Mouse (Mus musculus) lung, postnatal 0 days (tissue): ENCODE results near the gene Dop1b. TPM values are rescaled to one million over a fixed set of nuclear protein-coding genes. Genes with fewer than 3 reads are reported as not detected.

Experiments
- ATAC-seq: fragments of 200-750 bp; cut with Nextera tagmentation; 2 replicates; pipeline ENCODE4 v1.8.0; 2017; ENCODE audit warnings: moderate library complexity
- DNase-seq: peaks from one replicate; pipeline ENCODE4 v3.0.0-alpha.2; 2016; ENCODE audit warnings: low spot score
- H3K27ac ChIP-seq: fragments of 300-500 bp; sonication (generic); 2 replicates; pipeline ENCODE4 v1.5.1; 2014; ENCODE audit warnings: antibody characterized with exemption, mild to moderate bottlenecking, low read length, mixed read lengths
- H3K27me3 ChIP-seq: fragments of 300-500 bp; sonication (generic); replicated peaks from 2 replicates; pipeline ENCODE4 v1.6.1; 2014; ENCODE audit warnings: low read length, mixed read lengths; ENCODE audit not compliant: insufficient read depth
- H3K36me3 ChIP-seq: fragments of 300-500 bp; sonication (generic); 2 replicates; pipeline ENCODE4 v1.6.1; 2014; ENCODE audit warnings: low read length, mixed read lengths; ENCODE audit not compliant: insufficient read depth
- H3K4me1 ChIP-seq: fragments of 300-500 bp; sonication (generic); 2 replicates; pipeline ENCODE4 v1.6.1; 2014; ENCODE audit warnings: antibody characterized with exemption, low read depth, low read length, mixed read lengths; ENCODE audit not compliant: insufficient read depth
- H3K4me2 ChIP-seq: fragments of 300-500 bp; sonication (generic); replicated peaks from 2 replicates; pipeline ENCODE4 v1.6.1; 2014; ENCODE audit warnings: low read depth, mild to moderate bottlenecking, low read length, moderate library complexity, mixed read lengths
- H3K4me3 ChIP-seq: fragments of 300-500 bp; sonication (generic); 2 replicates; pipeline ENCODE4 v1.5.1; 2014; ENCODE audit warnings: low read depth, low read length
- H3K9ac ChIP-seq: fragments of 300-500 bp; sonication (generic); replicated peaks from 2 replicates; pipeline ENCODE4 v1.6.1; 2014; ENCODE audit warnings: low read depth, mild to moderate bottlenecking
- H3K9me3 ChIP-seq: fragments of 300-500 bp; sonication (generic); 2 replicates; pipeline ENCODE4 v1.6.1; 2016; ENCODE audit warnings: low read length, mixed read lengths
- CTCF ChIP-seq: IDR thresholded peaks from 2 replicates; pipeline ENCODE4 v1.5.1; 2016; ENCODE audit warnings: antibody characterized with exemption, mild to moderate bottlenecking
- EP300 ChIP-seq: IDR thresholded peaks from 2 replicates; pipeline ENCODE4 v1.6.1; 2016; ENCODE audit warnings: antibody characterized with exemption, mild to moderate bottlenecking, control low read depth
- WGBS: fragments of 180-500 bp; shearing (Covaris S2); extraction: QIAGEN DNeasy Blood & Tissue Kit; methylation state at CpG from one replicate; pipeline ENCODE4 v1.1.7; 2014; 5-methylcytosine and 5-hydroxymethylcytosine counted together
- polyA plus RNA-seq: library from polyadenylated mRNA; unstranded; fragments of >200 nt; fragmentation: Nextera tagmentation; extraction: Ambion mirVana; gene quantifications from 2 replicates; pipeline ENCODE4 v1.2.1, GENCODE M21; 2015

Dop1b gene
- polyA plus RNA-seq, 1 experiment from 2014 or later = 14.8 TPM

GRCm38 (mm10) chr16:93729801-93730721 is 18.4 kb downstream of the Dop1b start:
- no peak overlapping the region for H3K4me3 ChIP-seq
- no peaks in the 10 kb centered on the region for H3K36me3 ChIP-seq
- no peak overlapping the region for H3K27ac ChIP-seq
- no peak for DNase-seq
- no peaks in the 10 kb centered on the region for H3K9me3 ChIP-seq
- no peak for ATAC-seq
- peaks cover 5% of the 10 kb centered on the region; the same call in 1 of the 2 replicates for H3K4me1 ChIP-seq
- H3K27me3 ChIP-seq = no peaks in the 10 kb centered on the region
- TF ChIP-seq CTCF (no peak), EP300 (no peak)
- no peak overlapping the region for H3K4me2 ChIP-seq
- no peak overlapping the region for H3K9ac ChIP-seq
- WGBS = 69% methylated on average over 23 of the region's 23 CpGs

GRCm38 (mm10) chr16:93731310-93731709 is 19.6 kb downstream of the Dop1b start:
- Histone ChIP-seq H3K4me1 (peaks cover 5% of the 10 kb centered on the region; the same call in 1 of the 2 replicates), H3K27ac (no peak overlapping the region), H3K9me3 (no peaks in the 10 kb centered on the region), H3K4me2 (no peak overlapping the region), H3K4me3 (no peak overlapping the region), H3K27me3 (no peaks in the 10 kb centered on the region), H3K36me3 (0 out of 2 replicates have a peak, but pooled peaks cover under 1% of the 10 kb centered on the region), H3K9ac (no peak overlapping the region)
- no peak for TF ChIP-seq EP300
- no peak for TF ChIP-seq CTCF
- 83% methylated on average over 8 of the region's 8 CpGs for WGBS
- ATAC-seq = no peak
- DNase-seq = no peak

GRCm38 (mm10) chr16:93732875-93733569 is 21.3 kb downstream of the Dop1b start:
- ATAC-seq = peak; percentile 46
- no peak overlapping the region for H3K9ac ChIP-seq
- WGBS = 58% methylated on average over 18 of the region's 18 CpGs
- H3K4me3 ChIP-seq = no peak overlapping the region
- no peaks in the 10 kb centered on the region for H3K27me3 ChIP-seq
- H3K4me1 ChIP-seq = peaks cover 5% of the 10 kb centered on the region; the same call in 1 of the 2 replicates
- no peak overlapping the region for H3K27ac ChIP-seq
- DNase-seq = peak; percentile 54
- no peak for TF ChIP-seq CTCF
- TF ChIP-seq EP300 = no peak
- H3K9me3 ChIP-seq = no peaks in the 10 kb centered on the region
- H3K36me3 ChIP-seq = 0 out of 2 replicates have a peak, but pooled peaks cover 3% of the 10 kb centered on the region
- H3K4me2 ChIP-seq = no peak overlapping the region

GRCm38 (mm10) chr16:93739251-93739650 is 27.5 kb downstream of the Dop1b start:
- no peak overlapping the region for H3K9ac ChIP-seq
- peaks cover 3% of the 10 kb centered on the region; the same call in 1 of the 2 replicates for H3K4me1 ChIP-seq
- no peak for ATAC-seq
- H3K4me2 ChIP-seq = no peak overlapping the region
- no peaks in the 10 kb centered on the region for H3K27me3 ChIP-seq
- no peaks in the 10 kb centered on the region for H3K9me3 ChIP-seq
- no peak for DNase-seq
- no peak overlapping the region for H3K4me3 ChIP-seq
- WGBS = 91% methylated on average over 11 of the region's 11 CpGs
- TF ChIP-seq CTCF (no peak), EP300 (no peak)
- no peak overlapping the region for H3K27ac ChIP-seq
- peaks cover 3% of the 10 kb centered on the region; the same call in 1 of the 2 replicates for H3K36me3 ChIP-seq

DNA sequence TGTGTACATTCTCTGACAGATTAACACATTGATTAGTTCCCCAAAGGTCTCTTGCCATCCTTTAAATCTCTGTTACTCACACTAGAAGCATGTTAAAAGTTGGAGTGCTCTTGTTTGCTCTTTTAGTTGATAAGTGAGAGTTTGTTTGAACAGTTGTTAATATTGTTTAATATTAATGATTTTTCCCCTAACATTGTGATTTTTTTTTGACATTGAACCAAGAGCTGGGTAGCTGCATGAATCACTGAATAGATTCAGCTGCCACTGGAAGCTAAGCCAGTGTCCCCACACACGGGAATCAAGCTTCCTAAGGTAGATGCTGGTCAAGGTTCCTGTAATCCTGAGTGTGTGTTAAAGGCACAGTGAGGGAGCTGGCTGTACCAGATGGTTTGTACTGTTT is 31.2 kb downstream of the Dop1b start:
- DNase-seq = peak; percentile 58
- no peaks in the 10 kb centered on the region for H3K9me3 ChIP-seq

DNA sequence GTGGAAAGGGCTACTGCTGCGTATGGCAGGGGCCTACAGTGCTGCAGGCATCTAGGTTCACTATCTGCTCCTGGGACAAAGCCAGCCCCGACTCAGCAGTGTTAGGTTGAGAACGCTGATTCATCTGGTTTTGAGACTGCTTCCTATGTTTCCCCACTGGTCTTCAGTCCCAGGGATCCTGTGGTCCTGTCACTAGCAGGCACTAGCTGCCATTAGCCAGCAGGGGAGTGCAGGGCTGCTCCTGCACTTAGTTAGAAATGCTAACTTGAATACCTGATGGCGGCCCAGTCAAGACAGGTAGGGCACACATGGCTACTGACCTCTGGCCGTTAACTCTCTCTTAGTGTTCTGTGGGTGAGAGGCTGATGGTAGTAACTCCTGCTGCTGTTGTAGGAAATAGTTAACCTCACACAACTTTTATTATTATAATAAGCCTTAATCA is 32.4 kb downstream of the Dop1b start:
- Histone ChIP-seq H3K4me2 (no peak overlapping the region), H3K4me3 (no peak overlapping the region), H3K4me1 (peaks cover 3% of the 10 kb centered on the region; the same call in 1 of the 2 replicates), H3K27me3 (no peaks in the 10 kb centered on the region), H3K9ac (no peak overlapping the region), H3K9me3 (no peaks in the 10 kb centered on the region), H3K36me3 (no peaks in the 10 kb centered on the region; the same call in 1 of the 2 replicates), H3K27ac (no peak overlapping the region)
- ATAC-seq (0 out of 2 replicates have a peak, but pooled peaks have one; percentile 11), DNase-seq (no peak)
- 46% methylated on average over 5 of the region's 5 CpGs for WGBS
- TF ChIP-seq EP300 = no peak
- peak; percentile 35 for TF ChIP-seq CTCF

More for the DNA sequence above, 31.2 kb downstream of the Dop1b start:
- Histone ChIP-seq H3K4me1 (peaks cover 3% of the 10 kb centered on the region; the same call in 1 of the 2 replicates), H3K27me3 (no peaks in the 10 kb centered on the region), H3K4me3 (no peak overlapping the region), H3K9ac (no peak overlapping the region), H3K36me3 (no peaks in the 10 kb centered on the region; the same call in 1 of the 2 replicates), H3K4me2 (no peak overlapping the region), H3K27ac (no peak overlapping the region)
- whole genome bisulfite sequencing = 63% methylated on average over 1 of the region's 1 CpGs
- no peak for TF ChIP-seq EP300
- TF ChIP-seq CTCF = no peak
- no peak for ATAC-seq
